Mouse (Mus musculus): ENCODE results near the gene Irf1.

- TF ChIP-seq POLR2A (IDR thresholded peaks at IDR 0.05; ENCODE audit: low read depth, low read length) = no peak
- no peak for TF ChIP-seq CTCF (IDR thresholded peaks at IDR 0.05; ENCODE audit: extremely low read depth, insufficient read depth, insufficient read length, insufficient replicate concordance)
Observed at GRCm38 (mm10) chr11:53795813-53796212, 26.0 kb downstream of the Irf1 start.

All from spleen, adult 2 months (tissue).